Mouse (Mus musculus) bone marrow macrophage, adult 2 months (primary cell): ENCODE measurements around the gene Gm10382. TPM values are rescaled to one million over a fixed set of nuclear protein-coding genes. Genes with fewer than 3 reads are reported as not detected.
"Not testable (repeated sequence)": the region's sequence is repeated elsewhere in the genome, so short reads cannot be mapped to it uniquely, and the experiment has no call there.

Experiments used
- H3K27ac ChIP-seq: 2 replicates; pipeline ENCODE4 v1.5.1; 2012; ENCODE audit warnings: low read depth, low read length; ENCODE audit not compliant: insufficient read depth
- H3K4me1 ChIP-seq: 2 replicates; pipeline ENCODE4 v1.6.1; 2012; ENCODE audit warnings: low read length; ENCODE audit not compliant: control insufficient read depth, insufficient read depth
- H3K4me3 ChIP-seq: 2 replicates; pipeline ENCODE4 v1.5.1; 2012; ENCODE audit warnings: mild to moderate bottlenecking, low read length, moderate library complexity; ENCODE audit not compliant: insufficient read depth
- CTCF ChIP-seq: IDR thresholded peaks from 2 replicates; pipeline ENCODE4 v1.5.1; 2012; ENCODE audit warnings: low read depth, mild to moderate bottlenecking, low read length, moderate library complexity
- POLR2A ChIP-seq: IDR thresholded peaks from 2 replicates; pipeline ENCODE4 v1.6.1; 2012; ENCODE audit warnings: mild to moderate bottlenecking, low read depth, low read length, borderline replicate concordance
- polyA plus RNA-seq: library from polyadenylated mRNA; stranded (reverse); fragments of >200 nt; gene quantifications from 2 replicates; pipeline ENCODE4 v1.2.4, GENCODE M21; 2012; ENCODE audit not compliant: missing spikeins, insufficient read depth, insufficient read length

Gene Gm10382
- polyA plus RNA-seq, 1 experiment, result not detected

DNA sequence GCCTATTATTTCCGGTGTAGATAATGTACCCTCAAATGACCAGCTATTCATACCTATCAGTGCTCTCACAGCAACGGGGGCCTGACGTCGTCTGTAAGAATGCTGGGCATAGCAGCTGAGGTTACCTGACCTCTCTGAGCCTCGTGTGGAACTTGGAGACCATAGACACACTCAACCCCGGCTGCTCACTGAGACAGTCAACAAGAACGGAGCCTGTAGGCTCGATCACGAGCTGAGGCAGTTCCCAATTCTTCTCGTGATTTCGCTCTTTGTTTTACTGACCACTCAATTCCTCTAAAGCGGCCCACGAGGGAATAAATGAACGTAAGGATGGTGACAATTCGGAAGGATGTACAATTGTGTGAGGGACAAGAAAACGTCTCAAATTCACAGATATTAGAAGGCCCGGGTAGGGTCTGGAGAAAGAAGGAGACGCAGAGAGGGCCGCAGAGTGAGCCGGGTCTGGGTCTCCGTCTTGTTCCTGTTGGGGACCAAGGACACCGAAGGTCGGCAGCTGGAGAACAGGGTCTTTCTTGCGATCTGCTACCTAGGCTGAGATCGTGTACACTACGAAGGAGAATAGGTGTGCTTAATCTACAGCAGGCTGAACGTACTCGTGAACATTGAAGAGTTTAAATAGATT, 15.9 kb downstream of the Gm10382 start:
- TF ChIP-seq POLR2A (no peak), CTCF (no peak)

DNA sequence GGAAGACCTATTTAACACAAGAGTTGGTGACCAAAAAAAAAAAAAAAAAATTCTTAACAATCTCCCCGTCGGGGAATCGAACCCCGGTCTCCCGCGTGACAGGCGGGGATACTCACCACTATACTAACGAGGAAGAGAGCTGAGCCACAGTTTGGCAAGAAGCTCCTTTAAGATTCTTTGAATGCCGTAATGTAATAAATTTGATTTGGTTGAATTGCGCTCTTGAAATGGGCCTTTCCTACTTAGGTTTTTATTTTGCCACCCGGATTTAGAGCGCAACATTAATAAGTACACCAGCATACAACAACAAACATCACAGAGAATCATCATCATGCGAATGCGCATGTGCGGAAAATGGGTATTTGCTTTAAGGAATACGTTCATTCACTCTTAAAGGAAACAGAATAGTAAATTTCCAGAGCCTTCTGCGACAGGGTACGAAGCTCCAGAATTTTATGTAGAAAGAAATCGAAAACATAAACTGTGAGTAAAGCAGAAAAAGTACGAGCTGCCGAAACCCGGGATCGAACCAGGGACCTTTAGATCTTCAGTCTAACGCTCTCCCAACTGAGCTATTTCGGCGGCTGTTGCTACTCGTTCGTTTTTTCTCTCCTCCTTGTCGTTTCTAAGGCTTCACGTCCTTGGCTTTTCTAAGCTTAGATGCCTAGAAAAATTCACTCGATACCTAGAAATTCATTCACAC, 16.6 kb downstream of the Gm10382 start:
- Histone ChIP-seq H3K4me1 (peaks cover 30% of the 10 kb centered on the region), H3K27ac (peak overlapping the region; percentile 94), H3K4me3 (peak overlapping the region; percentile 61)
- no peak for TF ChIP-seq POLR2A
- no peak for TF ChIP-seq CTCF

More for the DNA sequence above, 15.9 kb downstream of the Gm10382 start:
- Histone ChIP-seq H3K4me3 (peak overlapping the region; percentile 59), H3K27ac (peak overlapping the region; percentile 94), H3K4me1 (peaks cover 30% of the 10 kb centered on the region)

DNA sequence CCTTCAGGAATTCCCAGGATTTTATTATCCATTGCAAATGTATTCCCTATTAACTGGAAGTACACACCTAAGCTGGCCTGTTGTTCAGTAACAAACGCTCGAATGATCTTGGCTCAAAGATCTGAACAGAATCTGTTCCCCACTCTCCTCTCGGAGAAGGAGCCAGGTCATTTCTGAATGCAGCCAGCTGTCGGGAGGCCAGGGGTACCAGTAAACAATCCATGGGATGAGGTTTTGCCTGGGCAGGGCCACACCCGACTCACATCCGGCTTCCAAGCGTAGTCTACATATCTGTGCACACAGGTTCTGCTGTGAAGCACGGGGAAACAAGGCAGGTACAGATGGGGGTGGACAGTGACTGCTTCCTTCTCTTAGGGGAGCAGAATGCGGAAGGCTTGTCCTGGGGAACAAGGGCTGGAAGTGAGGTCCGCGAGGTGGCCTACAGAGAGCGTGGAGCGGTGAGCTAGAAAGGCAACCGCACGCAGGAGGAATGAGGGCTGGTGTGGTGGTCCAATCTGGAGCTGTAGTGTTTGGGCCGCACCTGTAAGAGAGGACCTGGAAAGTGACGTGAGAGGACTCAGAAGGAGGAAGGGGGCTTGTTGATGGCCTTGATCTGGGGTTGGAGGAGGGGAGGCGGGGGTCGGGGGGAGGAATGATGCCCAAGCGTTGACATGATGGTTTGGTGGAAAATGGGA, 17.3 kb downstream of the Gm10382 start:
- Histone ChIP-seq H3K4me1 (peaks cover 25% of the 10 kb centered on the region), H3K27ac (peak overlapping the region; percentile 92), H3K4me3 (peak overlapping the region; percentile 61)
- TF ChIP-seq POLR2A (no peak), CTCF (no peak)

DNA sequence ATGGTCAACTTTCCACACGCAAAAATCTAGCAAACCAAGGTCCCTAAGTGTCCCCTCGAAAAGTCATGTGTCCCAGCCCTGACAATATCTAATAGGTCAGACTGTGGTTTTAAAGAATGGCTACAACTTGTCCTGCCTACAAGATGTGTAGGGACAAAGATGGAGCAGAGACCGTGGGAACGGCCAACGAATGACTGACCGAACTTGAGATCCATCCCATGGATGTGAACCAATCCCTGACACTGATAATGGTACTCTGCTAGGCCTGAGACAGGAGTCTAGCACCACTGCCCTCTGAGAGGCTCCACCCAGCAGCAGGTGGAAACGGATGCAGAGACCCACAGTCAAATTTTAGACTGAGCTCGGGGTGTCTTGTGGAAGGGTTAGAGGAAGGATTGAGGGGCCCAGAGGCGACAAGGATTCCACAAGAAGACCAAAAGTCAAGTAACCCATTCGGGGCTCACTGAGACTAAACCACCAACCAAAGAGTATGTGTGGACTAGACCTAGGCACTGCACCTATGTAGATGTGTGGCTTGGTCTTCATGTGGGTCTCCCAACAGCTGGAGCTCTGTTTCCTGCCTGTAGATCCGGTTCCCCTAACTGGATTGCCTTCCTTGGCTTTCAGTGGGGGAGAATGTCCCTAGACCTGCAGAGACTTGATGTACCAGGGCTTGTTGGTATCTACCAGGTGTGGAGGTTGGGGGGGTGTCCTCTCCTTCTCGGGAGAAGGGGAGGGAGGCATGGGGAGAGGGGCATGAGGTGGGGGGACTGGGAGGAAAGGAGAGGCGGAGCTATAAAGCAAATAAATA, 18.1 kb downstream of the Gm10382 start:
- Histone ChIP-seq H3K27ac (peak overlapping the region; percentile 92), H3K4me1 (peaks cover 25% of the 10 kb centered on the region), H3K4me3 (peak overlapping the region; percentile 61)
- TF ChIP-seq CTCF (no peak), POLR2A (no peak)

- Histone ChIP-seq H3K4me1 (peaks cover 19% of the 10 kb centered on the region), H3K4me3 (peak overlapping the region; percentile 0; the same call in 1 of the 2 replicates), H3K27ac (peak overlapping the region; percentile 69)
- no peak for TF ChIP-seq CTCF
- no peak for TF ChIP-seq POLR2A
Measured at GRCm38 (mm10) chr5:125407910-125408575, 18.9 kb downstream of the Gm10382 start.

- TF ChIP-seq CTCF (no peak), POLR2A (no peak)
- peak overlapping the region; percentile 70 for H3K27ac ChIP-seq
- H3K4me3 ChIP-seq, result peak overlapping the region; percentile 48; the same call in 1 of the 2 replicates
- H3K4me1 ChIP-seq, result peaks cover 17% of the 10 kb centered on the region
Measured at GRCm38 (mm10) chr5:125408842-125409241, 19.7 kb downstream of the Gm10382 start.

DNA sequence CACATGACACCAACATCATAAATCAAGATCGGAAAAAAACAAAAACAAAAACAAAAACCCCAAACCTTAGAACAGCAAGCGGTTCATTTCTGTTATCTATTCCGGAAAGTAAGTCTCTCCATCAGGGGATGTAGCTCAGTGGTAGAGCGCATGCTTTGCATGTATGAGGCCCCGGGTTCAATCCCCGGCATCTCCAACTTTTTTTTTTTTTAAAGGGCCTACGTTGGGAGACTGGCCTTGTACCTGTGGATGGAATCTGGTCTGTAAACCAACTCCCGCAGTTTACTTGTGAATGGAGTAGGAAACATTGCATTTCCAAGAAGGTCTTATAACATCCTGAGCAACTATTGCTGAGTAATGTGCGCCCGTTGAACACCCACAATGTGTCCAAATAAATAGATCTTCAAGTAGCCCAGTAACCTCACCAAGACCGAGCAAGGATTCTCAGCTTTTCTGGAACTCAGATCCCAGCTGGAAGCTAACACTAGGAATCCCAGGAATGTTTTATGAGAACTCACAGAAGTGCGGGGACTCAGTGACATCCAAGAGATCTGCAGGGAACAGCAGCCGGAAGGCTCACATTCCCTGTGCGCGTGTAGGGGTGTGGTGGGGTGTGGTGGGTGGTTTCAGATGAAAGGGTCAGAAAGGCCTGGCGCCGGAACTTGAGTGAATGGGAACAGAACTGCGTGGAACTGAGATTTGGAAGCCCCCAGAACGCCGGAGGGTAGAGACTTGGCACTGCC, 20.4 kb downstream of the Gm10382 start:
- Histone ChIP-seq H3K4me1 (peaks cover 16% of the 10 kb centered on the region), H3K27ac (peak overlapping the region; percentile 70), H3K4me3 (peak overlapping the region; percentile 48; the same call in 1 of the 2 replicates)
- TF ChIP-seq CTCF (no peak), POLR2A (no peak)

DNA sequence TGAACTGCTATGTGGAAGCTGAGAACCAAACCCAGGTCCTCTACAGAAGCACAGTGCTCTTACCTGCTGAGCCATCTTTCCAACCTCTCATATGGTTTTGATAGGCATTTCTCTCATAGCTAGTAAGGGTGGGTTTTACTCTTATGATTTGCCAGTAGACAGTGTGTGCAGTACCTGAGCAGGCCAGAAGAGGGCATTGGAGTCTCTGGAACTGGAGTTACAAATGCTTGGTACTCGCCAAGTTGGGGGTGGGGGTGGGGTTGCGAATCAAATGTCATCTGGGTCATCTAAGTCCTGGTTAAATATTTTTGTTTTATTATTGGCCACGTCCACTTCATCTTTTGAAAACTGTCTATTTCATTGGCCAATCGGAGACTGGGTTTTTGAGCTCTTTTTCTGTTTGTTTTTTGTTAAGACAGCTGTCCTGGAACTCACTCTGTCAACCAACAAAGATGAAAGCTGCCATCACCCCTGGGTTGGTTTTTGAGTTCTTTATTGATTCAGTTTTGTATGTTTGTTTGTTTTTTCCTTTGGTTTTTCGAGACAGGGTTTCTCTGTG, 22.9 kb downstream of the Gm10382 start:
- Histone ChIP-seq H3K4me1 (peaks cover 13% of the 10 kb centered on the region), H3K27ac (no peak overlapping the region), H3K4me3 (no peak overlapping the region)
- TF ChIP-seq POLR2A, result no peak
- 0 out of 2 replicates have a peak, but pooled peaks have one; percentile 27 for TF ChIP-seq CTCF

GRCm38 (mm10) chr5:125412536-125412935, 23.4 kb downstream of the Gm10382 start:
- not testable (repeated sequence) for H3K4me1 ChIP-seq, H3K4me3 ChIP-seq, H3K27ac ChIP-seq
